ENCODE assay signal across 8 mouse cellular contexts in genomic region chr14:31132491-31132975, GRCm38 (mm10). TPM values are rescaled to one million over a fixed set of nuclear protein-coding genes. Genes with fewer than 3 reads are reported as not detected.
DNase-seq lines count a peak whose midpoint lies in the region; ATAC-seq and TF ChIP-seq lines count a peak whose summit lies in the region.

No protein-coding gene starts in this region.

- H3K36me3 ChIP-seq in neural tube, embryonic 11.5 days (ENCODE audit: control insufficient read depth, insufficient read depth, low read length): peaks cover 24% of the 10 kb centered on the region
- peaks cover 20% of the 10 kb centered on the region for H3K36me3 ChIP-seq in liver, embryonic 14.5 days (replicated peaks; ENCODE audit: control insufficient read depth, insufficient read depth, low read depth)
- no peaks in the 10 kb centered on the region for H3K36me3 ChIP-seq in kidney, adult 2 months (ENCODE audit: control insufficient read depth, insufficient read depth, low read length)

- H3K4me1 ChIP-seq in neural tube, embryonic 11.5 days (ENCODE audit: control insufficient read depth, insufficient read depth, low read length): peaks cover 18% of the 10 kb centered on the region
- H3K4me1 ChIP-seq in liver, embryonic 14.5 days (replicated peaks; ENCODE audit: control insufficient read depth in 2 of 2, insufficient read depth in 2 of 2, low read length in 1 of 2): peaks cover 20 to 28% of the 10 kb centered on the region in 2 experiments
- H3K4me1 ChIP-seq in kidney, adult 2 months (ENCODE audit: control insufficient read depth, insufficient read depth, low read length): no peaks in the 10 kb centered on the region

- no peak for TF ChIP-seq CTCF in liver, embryonic 14.5 days (IDR thresholded peaks at IDR 0.05; ENCODE audit: low read depth)
- no peak for TF ChIP-seq CTCF in kidney, adult 2 months (conservative IDR thresholded peaks at IDR 0.05; ENCODE audit: insufficient read depth, insufficient read length, low read depth, low read length)
- TF ChIP-seq CTCF in layer of hippocampus, adult 2 months (conservative IDR thresholded peaks at IDR 0.05): no peak

- no peak for DNase-seq in neural tube, embryonic 11.5 days (ENCODE audit: low spot score)
- no peak for DNase-seq in neural tube, embryonic 10.5 days (ENCODE audit: extremely low spot score, low spot score)
- peak; percentile 5 for DNase-seq in heart, postnatal 4 days
- no peak for DNase-seq in liver, embryonic 14.5 days (ENCODE audit: low read depth in 3 of 3, low spot score in 3 of 3)
- DNase-seq in testis, postnatal 14 days (ENCODE audit: low spot score): peak; percentile 11
- no peak for DNase-seq in retina, embryonic 14.5 days (ENCODE audit: low spot score)
- DNase-seq in kidney, adult 2 months: no peak
- DNase-seq in layer of hippocampus, adult 2 months (ENCODE audit: low spot score in 2 of 2): no peak

- peak overlapping the region; percentile 93 for H3K4me2 ChIP-seq in neural tube, embryonic 11.5 days (ENCODE audit: low read depth)
- H3K4me2 ChIP-seq in liver, embryonic 14.5 days (ENCODE audit: low read depth): peak overlapping the region; percentile 93

- WGBS in neural tube, embryonic 11.5 days: 88% methylated on average over 7 of the region's 7 CpGs
- WGBS in liver, embryonic 14.5 days (ENCODE audit: insufficient replicate concordance): 77% methylated on average over 7 of the region's 7 CpGs
- 89% methylated on average over 7 of the region's 7 CpGs for WGBS in kidney, adult 2 months

- H3K9me3 ChIP-seq in neural tube, embryonic 11.5 days (ENCODE audit: control insufficient read depth, low read length): no peaks in the 10 kb centered on the region
- H3K9me3 ChIP-seq in liver, embryonic 14.5 days (ENCODE audit: control insufficient read depth, low read length): no peaks in the 10 kb centered on the region

- H3K4me3 ChIP-seq in neural tube, embryonic 11.5 days (ENCODE audit: low read depth, low read length): peak overlapping the region; percentile 95
- H3K4me3 ChIP-seq in liver, embryonic 14.5 days (ENCODE audit: insufficient read depth in 1 of 2, low read depth in 2 of 2, low read length in 2 of 2): peak overlapping the region; percentile 73 to 85
- no peak overlapping the region for H3K4me3 ChIP-seq in kidney, adult 2 months (ENCODE audit: insufficient read depth, low read depth, low read length)
- no peak overlapping the region for H3K4me3 ChIP-seq in layer of hippocampus, adult 2 months

- TF ChIP-seq POLR2A in kidney, adult 2 months (IDR thresholded peaks at IDR 0.05; ENCODE audit: low read depth, low read length): no peak

- H3K27ac ChIP-seq in neural tube, embryonic 11.5 days (ENCODE audit: low read depth, low read length): no peak overlapping the region
- no peak overlapping the region for H3K27ac ChIP-seq in liver, embryonic 14.5 days
- H3K27ac ChIP-seq in kidney, adult 2 months (ENCODE audit: insufficient read depth, low read depth, low read length): no peak overlapping the region
- H3K27ac ChIP-seq in layer of hippocampus, adult 2 months: no peak overlapping the region

- ATAC-seq in neural tube, embryonic 11.5 days (ENCODE audit: insufficient read depth, low FRiP score, low TSS enrichment): no peak
- no peak for ATAC-seq in liver, embryonic 14.5 days (ENCODE audit: insufficient read depth)

- H3K9ac ChIP-seq in neural tube, embryonic 11.5 days (ENCODE audit: low read length): no peak overlapping the region; the same call in 1 of the 2 replicates
- peak overlapping the region; percentile 27 for H3K9ac ChIP-seq in liver, embryonic 14.5 days (replicated peaks)

- TF ChIP-seq EP300 in liver, embryonic 14.5 days (IDR thresholded peaks at IDR 0.05; ENCODE audit: low read depth): no peak

- no peaks in the 10 kb centered on the region for H3K27me3 ChIP-seq in neural tube, embryonic 11.5 days (ENCODE audit: control insufficient read depth, insufficient read depth, low read length)
- no peaks in the 10 kb centered on the region for H3K27me3 ChIP-seq in liver, embryonic 14.5 days (ENCODE audit: control insufficient read depth, insufficient read depth, low read length)
- H3K27me3 ChIP-seq in kidney, adult 2 months (replicated peaks; ENCODE audit: control insufficient read depth, insufficient read depth, low read length): no peaks in the 10 kb centered on the region

RNA-seq across cellular contexts. Expression of gene Nt5dc2, which starts 1.7 kb away (rescaled TPM):
- polyA plus RNA-seq in neural tube, embryonic 11.5 days (2014; fragmentation: Nextera tagmentation; extraction: Ambion mirVana): 537 and 588 TPM in 2 replicates
- total RNA-seq in heart, postnatal 4 days (2021): 10 to 100 TPM; 91.8 to 93.8 TPM
- 146 and 164 TPM in 2 replicates for polyA plus RNA-seq in liver, embryonic 14.5 days (2012; rRNA removed)
- 161 and 173 TPM in 2 replicates for polyA plus RNA-seq in liver, embryonic 14.5 days (2014; fragmentation: Nextera tagmentation; extraction: Ambion mirVana)
- 56.2 and 62.4 TPM in 2 replicates for polyA plus RNA-seq in kidney, adult 2 months (2012; rRNA removed)
- total RNA-seq in layer of hippocampus, adult 2 months (2021): 10 to 100 TPM; 12.6 to 13.4 TPM

RNA-seq across cellular contexts. Expression of gene Smim4, which starts 3.8 kb away (rescaled TPM):
- 58.9 and 62.5 TPM in 2 replicates for polyA plus RNA-seq in neural tube, embryonic 11.5 days (2014; fragmentation: Nextera tagmentation; extraction: Ambion mirVana)
- 10 to 100 TPM; 80.5 to 91.4 TPM for total RNA-seq in heart, postnatal 4 days (2021)
- polyA plus RNA-seq in liver, embryonic 14.5 days (2012; rRNA removed): 21.4 and 26.7 TPM in 2 replicates
- polyA plus RNA-seq in liver, embryonic 14.5 days (2014; fragmentation: Nextera tagmentation; extraction: Ambion mirVana): 72.8 and 81.7 TPM in 2 replicates
- polyA plus RNA-seq in kidney, adult 2 months (2012; rRNA removed): 128 and 158 TPM in 2 replicates
- 10 to 100 TPM; 26.4 to 28.0 TPM for total RNA-seq in layer of hippocampus, adult 2 months (2021)

RNA-seq across cellular contexts. Expression of gene Stab1, which starts 35.9 kb away (rescaled TPM):
- 18.7 and 23.8 TPM in 2 replicates for polyA plus RNA-seq in neural tube, embryonic 11.5 days (2014; fragmentation: Nextera tagmentation; extraction: Ambion mirVana)
- total RNA-seq in heart, postnatal 4 days (2021): 10 to 100 TPM; 77.1 to 84.3 TPM
- polyA plus RNA-seq in liver, embryonic 14.5 days (2012; rRNA removed): 18.9 and 19.9 TPM in 2 replicates
- 19.3 and 20.7 TPM in 2 replicates for polyA plus RNA-seq in liver, embryonic 14.5 days (2014; fragmentation: Nextera tagmentation; extraction: Ambion mirVana)
- polyA plus RNA-seq in kidney, adult 2 months (2012; rRNA removed): 41.5 and 46.8 TPM in 2 replicates
- 10 to 100 TPM; 23.2 TPM for total RNA-seq in layer of hippocampus, adult 2 months (2021)

Comparison
In these comparisons a context has a peak if more than half of its experiments do, and no peak if none do; other contexts are left out.
1. DNase-seq: peak in heart, postnatal 4 days (single experiment) and testis, postnatal 14 days (single experiment); none in neural tube, embryonic 11.5 days (single experiment), neural tube, embryonic 10.5 days (single experiment), liver, embryonic 14.5 days (0 of 3), retina, embryonic 14.5 days (single experiment), kidney, adult 2 months (single experiment) and layer of hippocampus, adult 2 months (0 of 2).
2. H3K4me3 ChIP-seq: peak in neural tube, embryonic 11.5 days (single experiment) and liver, embryonic 14.5 days (2 of 2); none in kidney, adult 2 months (single experiment) and layer of hippocampus, adult 2 months (single experiment).